Mouse (Mus musculus) brain, embryonic 14.5 days (tissue): ENCODE results near the gene Mdm1.
A peak's percentile ranks its signal among the peaks of the same experiment; 100 is the strongest.

Experiments used
- CTCF ChIP-seq: fragments of 200-500 bp; IDR thresholded peaks from 2 replicates; pipeline ENCODE4 v1.5.1; 2012; ENCODE audit warnings: inconsistent platforms, mild to moderate bottlenecking, moderate library complexity, borderline replicate concordance; ENCODE audit not compliant: insufficient read depth, insufficient read length; ENCODE audit errors: extremely low read depth
- POLR2A ChIP-seq: fragments of 200-500 bp; IDR thresholded peaks from 2 replicates; pipeline ENCODE4 v1.6.1; 2012; ENCODE audit warnings: mild to moderate bottlenecking, inconsistent platforms, borderline replicate concordance; ENCODE audit not compliant: poor library complexity, insufficient read depth, insufficient read length, severe bottlenecking; ENCODE audit errors: extremely low read depth

DNA sequence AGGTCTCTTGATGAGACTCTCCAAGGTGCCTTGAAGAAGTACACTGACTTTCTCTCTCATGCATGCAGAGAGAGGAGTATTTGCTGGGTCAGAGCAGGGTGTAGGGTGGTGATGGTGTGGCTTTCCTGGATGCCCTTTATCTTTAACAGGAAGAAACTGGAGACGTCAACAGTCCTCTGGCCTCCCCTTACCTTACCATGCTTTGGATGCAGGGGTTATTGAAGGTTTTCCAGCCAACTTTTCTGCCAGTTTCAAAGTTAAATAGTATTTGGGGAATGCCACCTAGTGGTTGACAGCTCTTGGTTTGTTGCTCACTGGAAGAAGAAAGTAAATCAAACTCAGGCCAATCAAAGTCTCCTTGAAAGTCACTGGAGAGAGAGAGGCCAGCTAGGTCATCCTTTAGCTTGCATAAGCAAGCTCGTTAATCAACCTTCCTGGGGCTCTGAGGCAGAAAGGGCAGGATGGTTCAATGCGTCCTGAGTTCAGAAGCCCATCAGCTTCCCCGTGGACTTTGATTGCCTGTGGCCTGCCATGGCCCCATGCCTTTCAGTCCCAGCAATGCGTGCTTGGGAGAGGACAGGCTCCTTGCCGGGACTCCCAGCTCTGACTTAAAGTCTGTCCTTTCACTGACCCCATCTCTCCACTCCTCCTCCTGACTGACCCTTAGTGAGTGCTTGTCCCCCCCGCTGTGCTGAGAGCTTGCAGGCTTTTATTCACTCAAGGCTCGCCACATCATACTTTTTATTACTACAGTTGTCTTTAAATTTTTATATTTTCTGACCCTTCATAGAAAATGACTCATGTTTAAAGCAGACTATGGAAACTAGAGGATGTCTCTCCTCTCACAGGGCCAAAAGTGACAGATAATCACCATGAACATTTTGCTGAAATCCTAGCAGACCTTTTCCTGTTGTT lies 31.3 kb upstream of the Mdm1 start:
- peak; percentile 34; the same call in 1 of the 2 replicates for TF ChIP-seq CTCF
- no peak for TF ChIP-seq POLR2A
